Mouse (Mus musculus) heart, adult 2 months (tissue): ENCODE results near the gene 4930579G24Rik. TPM values are rescaled to one million over a fixed set of nuclear protein-coding genes. Genes with fewer than 3 reads are reported as not detected.
A peak's percentile ranks its signal among the peaks of the same experiment; 100 is the strongest.

Source experiments
- DNase-seq, 2 experiments: peaks; one replicate each; pipeline ENCODE4 v3.0.0; 2021
- H3K27ac ChIP-seq: fragments of 200-600 bp; 2 replicates; pipeline ENCODE4 v1.8.1; 2022
- H3K27me3 ChIP-seq: fragments of 200-500 bp; 2 replicates; pipeline ENCODE4 v1.6.1; 2012; ENCODE audit warnings: mild to moderate bottlenecking, low read length, inconsistent platforms, mixed read lengths; ENCODE audit not compliant: control insufficient read depth, insufficient read depth
- H3K36me3 ChIP-seq: fragments of 200-500 bp; 2 replicates; pipeline ENCODE4 v1.6.1; 2012; ENCODE audit warnings: low read length, inconsistent platforms; ENCODE audit not compliant: control insufficient read depth, insufficient read depth
- H3K4me1 ChIP-seq: fragments of 200-500 bp; 2 replicates; pipeline ENCODE4 v1.6.1; 2011; ENCODE audit warnings: low read length; ENCODE audit not compliant: control insufficient read depth, insufficient read depth
- H3K4me3 ChIP-seq: fragments of 200-600 bp; 2 replicates; pipeline ENCODE4 v1.8.1; 2022
- H3K79me2 ChIP-seq: fragments of 200-500 bp; replicated peaks from 2 replicates; pipeline ENCODE4 v1.6.1; 2012; ENCODE audit warnings: mild to moderate bottlenecking, inconsistent platforms, low read length, moderate library complexity, mixed read lengths; ENCODE audit not compliant: control insufficient read depth, insufficient read depth
- H3K9ac ChIP-seq: fragments of 200-500 bp; 2 replicates; pipeline ENCODE4 v1.6.1; 2012; ENCODE audit warnings: low read depth, mild to moderate bottlenecking, control low read depth, inconsistent platforms, low read length, mixed read lengths
- CTCF ChIP-seq: fragments of 200-600 bp; IDR thresholded peaks from 2 replicates; pipeline ENCODE4 v1.8.1; 2022; ENCODE audit warnings: antibody characterized with exemption, mild to moderate bottlenecking, moderate library complexity
- EP300 ChIP-seq: fragments of 200-500 bp; IDR thresholded peaks from 2 replicates; pipeline ENCODE4 v1.6.1; 2011; ENCODE audit warnings: low read depth, low read length, control low read depth; ENCODE audit not compliant: insufficient read depth
- WGBS: fragments of 180-500 bp; shearing (Covaris S2); methylation state at CpG from one replicate; pipeline ENCODE4 v1.1.7; 2018; 5-methylcytosine and 5-hydroxymethylcytosine counted together
- intact Hi-C: fragments of 180-260 bp; cut with DNase I; formaldehyde crosslinking; loops from one replicate; pipeline ENCODE4 v1.15.1; 2025
- polyA plus RNA-seq: library from polyadenylated mRNA; depleted of rRNA; stranded (reverse); fragments of >200 nt; gene quantifications from 2 replicates; pipeline ENCODE4 v1.2.3, GENCODE M21; 2012; rRNA removed
- total RNA-seq, 2 experiments: library from RNA; stranded (reverse); gene quantifications; 2 replicates each; pipeline ENCODE4 v1.2.3; 2021

4930579G24Rik gene
- total and polyA plus RNA-seq, 3 experiments = 0.99 to 1.7 (median 1.2) TPM

GRCm38 (mm10) chr3:79674641-79675040 is 45.8 kb downstream of the 4930579G24Rik start:
- H3K4me3 ChIP-seq = no peak overlapping the region
- H3K36me3 ChIP-seq = no peaks in the 10 kb centered on the region
- no peaks in the 10 kb centered on the region for H3K79me2 ChIP-seq
- no peaks in the 10 kb centered on the region for H3K27me3 ChIP-seq
- intact Hi-C loops = no loop called here
- H3K27ac ChIP-seq = no peak overlapping the region
- H3K9ac ChIP-seq = no peak overlapping the region
- no peak for DNase-seq
- no peaks in the 10 kb centered on the region for H3K4me1 ChIP-seq
- TF ChIP-seq EP300 (no peak), CTCF (peak; percentile 16; the same call in 1 of the 2 replicates)
- 84% methylated on average over 5 of the region's 5 CpGs for WGBS

- H3K27me3 ChIP-seq = no peaks in the 10 kb centered on the region
- intact Hi-C loops = no loop called here
- no peak for DNase-seq
- H3K4me1 ChIP-seq = peaks cover 1% of the 10 kb centered on the region; the same call in 1 of the 2 replicates
- WGBS = 79% methylated on average over 3 of the region's 3 CpGs
- no peak overlapping the region for H3K4me3 ChIP-seq
- H3K27ac ChIP-seq = no peak overlapping the region
- H3K9ac ChIP-seq = no peak overlapping the region
- TF ChIP-seq EP300 = no peak
- H3K36me3 ChIP-seq = no peaks in the 10 kb centered on the region
- H3K79me2 ChIP-seq = no peaks in the 10 kb centered on the region
Observed at GRCm38 (mm10) chr3:79676411-79676810, 47.5 kb downstream of the 4930579G24Rik start.

Other genes with a start within 250 kb of the 4930579G24Rik start
- 10 to 100 TPM; 12.2 to 28.1 TPM for gene Fnip2, start 61.3 kb upstream of the 4930579G24Rik start, total RNA-seq
- 4.2 and 7.1 TPM in 2 replicates for gene Fnip2, start 61.3 kb upstream of the 4930579G24Rik start, polyA plus RNA-seq
- gene Ppid, start 37.7 kb upstream of the 4930579G24Rik start, total RNA-seq = 10 to 100 TPM; 39.9 to 42.9 TPM
- 8.9 and 20.6 TPM in 2 replicates for gene Ppid, start 37.7 kb upstream of the 4930579G24Rik start, polyA plus RNA-seq
- 100 to 1,000 TPM; 525 to 610 TPM for gene Etfdh, start 421 bp downstream of the 4930579G24Rik start, total RNA-seq
- 433 and 567 TPM in 2 replicates for gene Etfdh, start 421 bp downstream of the 4930579G24Rik start, polyA plus RNA-seq
- gene Rxfp1, start 108.8 kb downstream of the 4930579G24Rik start, total RNA-seq = 1 to 10 TPM; 1.2 to 1.3 TPM
- 2.6 and 5.1 TPM in 2 replicates for gene Rxfp1, start 108.8 kb downstream of the 4930579G24Rik start, polyA plus RNA-seq
- gene Tmem144, start 223.7 kb downstream of the 4930579G24Rik start, total RNA-seq = 10 to 100 TPM; 11.4 to 15.6 TPM
- gene Tmem144, start 223.7 kb downstream of the 4930579G24Rik start, polyA plus RNA-seq = 5.2 and 5.7 TPM in 2 replicates